Mouse (Mus musculus) adipocyte (in vitro differentiated cells): ENCODE results near the gene Gm14214.

Source experiments
- DNase-seq: peaks from one replicate; pipeline ENCODE4 v3.0.0-alpha.2; 2016; ENCODE audit warnings: low spot score

Gene Gm14214

DNA sequence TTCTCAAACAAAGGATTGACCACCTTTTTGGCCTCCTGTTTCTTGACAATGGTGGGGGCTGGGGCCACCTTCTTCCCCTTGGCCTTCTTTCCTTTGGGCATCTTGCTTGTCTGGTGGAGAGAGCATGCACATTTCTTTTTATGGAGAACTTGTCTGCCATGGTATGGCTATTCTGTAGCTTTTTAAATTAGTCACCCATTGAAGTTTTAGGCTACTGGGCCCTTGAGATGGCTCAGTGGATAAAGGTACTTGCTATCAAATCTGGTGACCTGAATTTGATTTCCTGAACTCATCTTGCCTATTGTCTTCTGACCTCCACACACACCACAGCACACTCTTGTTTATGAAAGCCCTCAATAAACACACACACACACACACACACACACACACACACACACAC lies at the start of gene Gm14214:
Gm14214 (minus strand) TSS at position 101 of the 400 bp plus-strand sequence.
- DNase-seq = no peak

DNA sequence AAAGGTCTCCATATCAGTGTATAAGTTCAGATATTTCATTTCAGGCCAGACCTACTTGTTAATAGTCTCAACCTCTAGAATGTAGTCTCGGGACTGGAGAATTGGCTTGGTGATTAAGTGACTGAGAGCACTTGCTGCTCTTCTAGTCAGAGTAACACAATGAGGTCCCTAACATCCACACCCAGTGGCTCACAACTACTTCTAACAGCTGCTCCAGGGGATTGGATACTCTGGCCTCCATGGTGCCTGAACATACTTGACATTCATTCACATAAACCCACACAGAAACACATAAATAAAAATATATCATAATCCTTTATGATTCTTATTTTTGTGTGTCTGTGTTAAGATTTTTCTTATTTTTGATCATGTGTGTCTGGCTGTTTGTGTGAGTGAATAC lies 48.8 kb upstream of the Gm14214 start:
- no peak for DNase-seq

DNA sequence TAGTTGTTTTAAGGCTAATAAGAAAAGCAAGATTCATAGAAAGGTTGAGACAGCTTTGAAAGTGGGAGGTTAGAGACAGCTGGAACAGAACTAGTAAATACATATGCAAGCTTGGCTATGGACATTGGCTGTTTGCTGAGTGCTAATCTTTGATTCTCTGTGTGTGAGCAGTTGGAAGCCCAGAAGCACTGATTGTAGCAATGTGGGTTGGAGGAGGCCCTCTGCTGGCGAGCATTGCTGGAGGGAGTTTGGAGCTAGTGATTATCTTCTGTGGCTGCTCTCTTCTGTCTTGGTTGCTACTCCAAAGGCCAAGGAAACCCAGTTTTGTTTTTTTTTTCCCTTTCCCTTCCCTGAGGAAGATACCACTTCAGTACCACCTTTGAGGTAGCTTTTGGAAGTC lies 48.0 kb upstream of the Gm14214 start:
- DNase-seq = peak; percentile 55

DNA sequence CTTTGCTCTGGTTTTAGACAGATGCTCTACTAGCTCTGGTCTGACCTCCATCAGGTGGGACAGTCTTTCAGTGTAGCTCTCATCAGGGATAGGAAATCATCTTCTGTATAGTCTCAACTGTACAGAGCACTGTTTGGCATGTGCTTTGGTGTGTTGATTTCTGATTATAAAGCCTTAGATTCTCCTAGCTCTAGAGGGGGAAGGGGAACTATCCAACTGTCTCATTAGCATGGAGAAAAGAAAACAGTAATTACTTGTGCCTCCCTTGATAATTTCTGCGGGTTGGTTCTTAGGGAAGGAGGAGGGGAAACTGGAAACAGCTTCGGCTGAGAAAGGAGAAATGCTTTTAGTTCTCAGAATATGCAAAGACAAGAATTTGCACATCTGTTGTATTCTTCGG lies 47.3 kb upstream of the Gm14214 start:
- no peak for DNase-seq

DNA sequence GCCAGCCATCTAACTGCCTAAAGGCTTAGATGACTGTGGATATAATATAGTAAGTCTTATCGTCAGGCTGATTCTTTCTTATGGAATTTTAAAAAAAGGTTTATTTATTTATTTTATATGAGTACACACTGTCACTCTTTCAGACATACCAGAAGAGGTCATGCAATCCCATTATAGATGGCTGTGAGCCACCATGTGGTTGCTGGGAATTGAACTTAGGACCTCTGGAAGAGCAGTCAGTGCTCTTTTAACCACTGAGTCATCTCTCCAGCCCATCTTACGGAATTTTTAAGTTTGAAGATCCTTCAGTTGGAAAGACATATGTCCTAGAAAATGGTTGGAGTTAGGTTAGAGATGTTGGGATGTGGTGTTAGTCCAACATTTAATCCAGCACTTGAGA lies 43.6 kb upstream of the Gm14214 start:
- DNase-seq = no peak

DNA sequence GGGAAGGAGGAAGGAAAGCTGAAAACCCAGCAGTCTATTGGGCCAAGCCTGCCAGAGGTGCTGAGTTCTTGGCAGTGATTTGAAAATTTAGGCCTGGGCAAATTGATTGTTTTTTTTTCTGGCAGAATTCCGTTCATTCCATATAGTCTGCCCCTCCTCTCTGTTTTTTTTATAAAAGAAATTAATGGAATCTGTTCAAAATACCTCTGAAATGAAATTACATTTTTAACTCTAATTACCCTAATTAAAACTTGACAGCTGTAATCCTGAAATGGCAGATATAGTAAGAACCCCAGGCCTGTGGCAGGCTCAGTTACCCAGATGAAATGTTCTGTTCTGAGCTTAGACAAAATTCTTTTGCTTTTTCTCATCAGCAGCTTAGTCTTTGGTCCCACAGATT lies 41.0 kb upstream of the Gm14214 start:
- DNase-seq = peak; percentile 52

DNA sequence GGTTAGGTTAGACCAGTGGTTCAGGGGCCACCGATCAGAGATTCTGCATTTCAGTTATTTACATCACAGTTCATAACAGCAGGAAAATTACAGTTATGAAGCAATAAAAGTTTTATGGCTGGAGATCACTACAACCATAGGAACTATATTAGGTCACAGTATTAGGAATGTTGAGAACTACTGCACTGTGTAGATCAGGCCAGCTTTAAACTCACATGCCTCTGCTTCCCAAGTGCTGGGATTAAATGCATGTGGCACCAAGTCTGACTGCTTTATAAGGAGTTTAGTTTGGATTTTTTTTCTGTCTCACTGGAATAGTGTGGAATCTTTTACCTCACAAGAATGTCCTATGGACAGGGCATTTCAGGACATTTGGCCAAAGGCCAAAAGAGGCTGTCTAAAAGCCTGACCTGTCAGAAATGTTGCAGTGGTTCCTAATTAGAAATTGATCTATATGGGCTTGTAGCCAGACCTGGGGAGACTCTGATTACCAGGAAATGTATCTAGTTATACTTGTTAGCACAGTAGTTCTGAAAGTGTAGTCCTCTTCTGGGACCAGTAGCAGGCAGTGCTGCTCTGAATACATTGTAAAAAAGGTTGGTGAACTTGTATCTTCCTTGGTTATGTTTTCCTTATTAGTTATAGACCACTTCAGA lies 39.4 kb upstream of the Gm14214 start:
- DNase-seq = peak; percentile 45

DNA sequence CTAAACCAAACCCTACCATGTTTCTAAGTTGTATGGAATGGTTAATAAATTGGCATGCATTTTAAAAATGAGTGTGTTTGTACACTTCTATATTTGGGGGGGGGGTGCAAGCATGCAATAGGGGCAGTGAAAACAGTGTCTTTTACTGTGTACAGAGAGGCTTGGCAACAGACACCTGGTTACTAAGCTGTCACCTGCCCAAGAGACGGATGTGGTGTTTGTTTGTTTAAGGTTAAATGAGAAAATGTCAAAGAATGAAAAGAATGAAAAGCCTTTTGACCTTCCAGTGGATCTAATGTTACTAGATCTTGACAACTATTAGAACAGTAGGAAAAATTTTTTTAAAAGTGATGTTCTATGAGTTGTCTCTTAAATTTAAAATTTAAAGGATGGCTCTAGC lies 37.9 kb upstream of the Gm14214 start:
- DNase-seq = no peak

DNA sequence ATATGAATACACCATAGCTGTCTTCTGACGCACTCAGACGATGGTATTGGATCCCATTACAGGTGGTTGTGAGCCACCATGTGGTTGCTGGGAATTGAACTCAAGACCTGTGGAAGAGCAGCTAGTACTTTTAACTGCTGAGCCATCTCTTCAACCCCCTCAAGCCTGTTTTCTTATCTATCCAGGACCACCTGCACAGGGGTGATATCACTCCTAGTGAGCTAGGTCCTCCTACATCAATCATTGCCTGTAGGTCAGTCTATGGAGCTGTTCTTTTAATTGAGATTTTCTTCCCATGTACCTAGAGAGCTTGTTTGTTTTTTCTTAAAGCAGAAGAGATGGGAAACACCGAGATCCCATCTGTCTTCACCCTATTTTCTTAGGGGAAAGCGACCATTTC lies 34.0 kb upstream of the Gm14214 start:
- DNase-seq = no peak

DNA sequence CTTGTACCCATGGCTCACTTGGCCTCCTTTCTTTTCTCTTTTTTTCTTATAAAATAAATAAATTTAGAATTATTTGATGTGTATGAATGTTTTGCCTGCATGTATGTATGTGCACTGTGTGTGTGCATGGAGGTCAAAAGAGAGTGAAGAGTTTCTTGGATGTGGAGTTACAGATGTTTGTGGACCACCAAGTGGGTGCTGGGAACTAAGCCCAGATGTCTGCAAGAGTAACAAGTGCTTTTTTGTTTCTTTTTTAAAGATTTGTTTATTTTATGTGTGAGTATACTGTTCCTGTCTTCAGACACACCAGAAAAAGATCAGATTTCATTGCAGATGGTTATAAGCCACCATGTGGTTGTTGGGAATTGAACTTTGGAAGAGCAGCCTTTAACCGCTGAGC lies 33.5 kb upstream of the Gm14214 start:
- peak; percentile 64 for DNase-seq

DNA sequence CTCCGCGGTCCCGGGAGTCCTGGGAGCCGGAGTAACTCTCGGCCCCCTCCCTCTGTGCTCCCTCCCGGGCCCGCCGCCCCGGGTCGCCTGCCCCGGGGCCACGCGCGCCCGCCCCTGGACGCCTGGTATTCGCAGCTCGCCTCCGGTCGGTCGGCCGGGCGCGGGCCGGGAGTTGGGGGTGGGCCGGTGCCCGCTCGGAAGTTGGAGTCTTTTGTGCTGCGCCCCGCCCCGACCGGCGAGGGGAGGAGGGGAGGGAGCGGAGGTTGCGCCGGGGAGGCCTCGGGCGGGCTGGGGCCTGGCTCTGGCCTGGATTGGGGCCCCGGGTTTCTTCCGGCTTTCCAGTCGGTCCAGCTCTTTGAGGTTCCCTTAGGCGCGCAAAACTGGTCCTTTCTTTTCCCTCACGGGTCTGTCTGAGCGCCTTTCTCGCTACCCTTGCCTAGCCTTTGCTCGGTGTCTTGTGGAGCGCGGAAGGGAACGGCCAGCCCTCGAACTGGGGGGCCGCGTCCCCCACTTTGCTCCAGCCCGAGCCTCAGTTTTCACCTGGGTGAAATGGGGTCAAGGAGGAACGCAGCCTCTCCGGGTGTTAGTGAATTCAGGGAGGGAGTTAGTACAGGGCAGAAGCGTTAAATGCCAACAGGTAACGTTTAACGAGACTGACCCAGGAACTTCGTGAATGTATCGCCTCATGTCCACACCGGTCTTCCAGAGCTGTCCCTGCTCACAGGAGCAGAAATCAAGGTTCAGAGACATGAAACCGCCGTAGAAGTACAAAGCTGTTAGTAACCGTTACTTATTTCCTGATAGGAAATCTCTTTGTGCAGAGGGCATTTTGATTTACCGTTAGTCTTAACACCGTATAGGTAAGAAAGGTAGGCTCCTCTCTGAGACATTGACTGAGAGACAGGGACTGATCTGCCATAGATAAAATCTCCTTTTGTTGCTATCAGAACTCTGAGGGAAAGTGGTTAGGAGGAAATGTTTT lies 22.1 kb upstream of the Gm14214 start:
- peak; percentile 79 for DNase-seq

DNA sequence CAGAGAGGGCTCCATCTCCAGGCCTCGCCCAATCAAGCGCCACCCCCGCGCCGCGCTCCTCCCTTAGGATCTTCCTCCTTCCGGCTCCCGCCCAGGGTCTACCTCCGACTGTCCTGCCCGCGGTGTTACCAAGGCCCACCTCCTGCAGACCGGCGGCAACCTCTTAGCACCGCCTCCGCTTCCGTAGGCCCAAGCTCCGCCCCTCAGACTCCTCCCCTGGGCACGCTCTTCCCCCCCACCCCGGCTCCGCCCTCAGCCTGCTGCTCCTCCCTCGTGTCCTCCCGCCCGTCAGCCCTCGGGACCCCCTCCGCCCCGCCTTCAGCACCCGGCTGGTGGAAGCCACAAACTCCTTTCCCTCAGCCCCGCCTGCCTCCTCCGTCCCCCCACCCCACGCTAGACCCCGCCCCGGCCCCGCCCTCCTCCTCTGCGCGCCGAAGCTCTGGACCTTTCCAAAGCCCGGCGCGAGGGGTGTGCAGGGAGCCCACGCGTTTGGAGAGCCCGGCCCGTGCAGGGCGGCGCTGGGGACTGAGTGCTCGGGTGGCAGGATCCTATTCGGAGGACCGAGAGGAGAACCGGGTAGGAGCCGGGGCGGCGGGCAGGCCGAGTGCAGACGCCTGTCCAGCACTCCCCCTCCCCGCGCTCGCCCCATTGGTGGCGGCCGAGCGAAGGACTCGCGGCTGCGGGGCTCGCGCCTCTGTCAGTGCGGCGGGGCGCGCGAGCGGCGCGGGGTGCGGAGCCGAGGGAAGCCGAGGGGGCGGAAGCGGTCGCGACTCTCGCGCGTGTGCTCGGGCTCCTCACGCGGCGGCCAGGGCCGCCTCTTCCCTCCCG lies 21.0 kb upstream of the Gm14214 start, which contains the start of the genes Raly and a:
Raly (plus strand) TSS at position 441 of the 828 bp plus-strand sequence.
a (plus strand) TSS at position 747 of the 828 bp plus-strand sequence.
- DNase-seq = peak; percentile 98

DNA sequence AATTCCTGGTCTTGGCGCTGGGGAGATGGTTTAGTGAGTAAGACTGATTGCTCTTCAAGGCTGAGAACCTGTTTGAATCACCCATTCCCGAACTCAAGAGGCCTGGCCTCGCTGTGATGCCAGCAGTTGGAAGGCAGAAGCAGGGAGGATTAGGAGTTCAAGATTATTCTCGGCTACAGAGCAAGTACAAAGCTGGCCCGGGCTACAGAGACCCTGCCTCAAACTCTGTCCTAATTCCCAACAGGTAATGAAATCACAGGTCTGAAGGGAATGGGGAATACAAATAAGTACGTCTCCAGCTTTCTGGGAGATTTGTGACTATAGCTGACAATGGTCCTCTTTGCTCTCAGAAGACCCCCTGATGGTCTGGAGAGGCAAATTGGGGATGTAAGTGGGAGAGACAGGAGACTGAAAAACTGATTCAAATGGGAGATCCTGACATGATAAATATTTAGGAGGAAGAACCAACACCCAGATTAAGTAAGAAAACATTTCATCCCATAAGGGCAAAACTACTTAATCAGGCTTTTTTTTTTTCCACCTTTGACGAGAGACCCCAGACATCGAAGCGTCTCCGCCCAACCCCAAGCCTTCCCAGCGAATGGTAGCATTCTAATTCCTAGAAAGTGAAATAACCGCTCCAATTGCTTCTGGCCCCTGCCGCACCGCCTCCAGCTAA lies 20.3 kb upstream of the Gm14214 start:
- no peak for DNase-seq

DNA sequence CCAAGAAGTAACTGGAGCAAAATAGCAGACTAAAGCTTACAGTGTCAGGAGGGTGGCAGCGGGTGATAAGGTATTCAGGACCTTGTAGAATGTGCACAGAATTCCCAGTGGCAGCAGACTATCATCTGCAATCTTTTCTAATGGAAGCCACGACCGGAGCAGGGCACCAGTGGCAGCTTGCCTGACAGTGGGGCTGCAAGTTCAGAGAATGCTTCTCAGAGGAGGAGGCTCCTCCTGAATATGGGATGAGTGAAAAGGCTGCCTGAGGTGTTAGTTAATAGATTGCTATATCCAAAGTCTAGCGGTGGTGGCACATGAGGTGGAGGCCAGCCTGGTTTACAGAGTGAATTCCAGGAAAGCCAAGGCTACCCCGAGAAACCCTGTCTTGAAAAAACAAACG lies 19.6 kb upstream of the Gm14214 start:
- DNase-seq = no peak

DNA sequence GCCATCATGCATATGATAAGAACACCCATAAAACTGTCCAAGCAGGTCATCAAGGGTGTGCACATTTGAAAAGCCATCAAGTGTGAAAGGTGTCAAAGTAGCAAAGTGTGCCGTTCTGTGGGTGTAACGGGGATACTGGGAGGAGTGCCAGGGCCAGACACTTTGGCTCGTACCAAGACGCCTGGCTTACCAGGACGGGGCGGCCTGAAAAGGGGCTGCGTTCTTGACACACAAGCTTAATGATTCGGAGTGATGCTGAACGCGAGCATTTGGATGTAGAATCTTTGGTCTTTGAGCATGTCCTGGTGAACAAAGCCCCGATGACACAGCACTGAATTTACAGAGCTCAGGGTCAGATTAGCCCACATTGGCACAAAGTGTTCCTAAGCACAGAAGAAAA lies 16.9 kb upstream of the Gm14214 start:
- DNase-seq = no peak

DNA sequence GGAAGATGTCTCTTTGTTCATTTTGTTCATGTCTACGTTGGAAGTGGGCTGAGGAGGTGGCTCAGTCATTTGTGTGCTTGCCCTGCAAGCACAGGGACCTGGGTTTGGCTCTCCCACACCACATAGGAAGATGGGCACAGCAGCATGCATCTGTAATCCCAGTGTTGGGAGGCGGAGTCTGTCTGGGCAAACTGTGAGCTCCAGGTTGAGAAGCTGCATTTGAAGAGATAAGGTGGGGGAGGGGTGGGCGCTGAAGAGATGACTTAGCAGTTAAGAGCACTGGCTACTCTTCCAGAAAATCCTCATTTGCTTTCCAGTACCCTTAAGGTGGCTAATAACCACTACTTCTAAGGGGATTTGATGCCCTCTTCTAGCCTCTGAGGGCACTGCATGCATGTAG lies 16.4 kb upstream of the Gm14214 start:
- no peak for DNase-seq

DNA sequence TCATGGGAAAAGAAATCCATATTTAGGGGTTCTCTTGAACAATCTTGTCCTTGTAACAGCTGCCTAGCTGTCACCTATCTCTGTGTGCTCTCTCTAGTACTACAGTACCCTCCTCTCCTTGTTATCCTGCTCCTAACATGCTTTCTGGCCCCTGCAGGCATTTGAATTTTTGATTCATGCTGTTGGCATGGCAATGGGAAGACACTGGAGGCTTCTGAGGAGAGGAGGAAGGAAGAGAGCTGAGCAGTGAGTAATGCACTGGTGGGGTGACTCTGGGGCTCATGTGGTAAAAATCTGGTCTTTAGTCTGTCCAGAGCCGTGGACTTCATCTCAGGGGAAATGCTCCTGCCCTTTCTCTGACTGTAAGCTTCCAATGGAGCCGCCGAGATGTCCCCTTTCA lies 15.5 kb upstream of the Gm14214 start:
- DNase-seq = no peak

DNA sequence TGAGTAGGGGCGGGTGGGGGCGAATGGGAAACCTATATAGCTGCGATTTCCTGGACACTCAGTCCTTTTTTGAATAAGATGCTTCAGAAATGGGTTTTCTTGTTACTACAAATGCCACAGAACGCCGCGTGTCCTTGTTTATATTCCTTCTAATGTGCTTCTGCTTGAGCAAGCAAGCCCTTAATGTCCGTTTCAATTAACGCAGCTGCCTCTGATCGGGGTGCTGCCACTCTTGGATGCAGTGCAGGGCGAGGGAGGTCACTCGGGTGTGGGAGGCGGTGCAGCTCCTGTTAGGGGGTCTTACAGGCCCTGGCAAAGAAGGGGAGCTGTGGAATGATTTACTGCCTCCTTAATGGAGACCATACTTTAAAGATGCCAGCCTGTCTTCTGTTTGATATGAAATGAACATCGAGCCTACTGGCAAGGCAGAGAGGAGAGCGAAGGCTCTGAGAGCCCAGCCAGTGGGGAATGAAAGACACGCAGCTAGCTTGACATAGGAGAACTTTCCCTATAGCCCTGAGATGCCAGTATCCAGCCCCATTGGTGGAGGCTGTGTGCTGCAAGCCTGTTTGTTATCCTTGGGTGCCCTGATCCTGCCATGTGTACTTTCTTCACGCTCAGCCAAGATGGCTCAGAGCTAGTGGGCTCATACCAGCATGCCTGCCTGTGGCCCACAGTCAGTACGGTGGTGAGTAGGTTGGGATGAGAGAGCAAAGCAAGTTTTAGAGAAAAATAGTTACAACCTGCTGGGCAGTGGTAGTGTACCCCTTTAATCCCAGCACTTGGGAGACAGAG lies 13.2 kb upstream of the Gm14214 start:
- no peak for DNase-seq

DNA sequence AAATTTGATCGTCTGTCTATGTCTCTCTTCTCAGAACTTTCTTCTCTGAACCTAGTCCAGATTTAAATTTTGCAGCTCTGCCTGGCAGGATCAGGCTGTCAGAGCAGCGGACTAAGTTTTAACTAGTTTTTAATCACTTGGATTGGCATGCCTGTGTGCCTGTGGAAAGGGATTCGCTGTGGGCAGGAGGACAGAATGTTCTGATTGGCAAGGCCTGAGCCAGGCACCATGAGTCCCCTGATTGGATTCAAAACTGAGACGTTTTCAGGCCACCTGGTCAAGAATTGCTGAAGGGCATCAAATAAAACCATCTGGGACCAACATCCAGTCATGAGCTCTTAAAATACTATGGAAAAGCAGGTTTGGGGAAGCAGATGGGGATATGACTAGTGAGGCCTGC lies 12.5 kb upstream of the Gm14214 start:
- no peak for DNase-seq

DNA sequence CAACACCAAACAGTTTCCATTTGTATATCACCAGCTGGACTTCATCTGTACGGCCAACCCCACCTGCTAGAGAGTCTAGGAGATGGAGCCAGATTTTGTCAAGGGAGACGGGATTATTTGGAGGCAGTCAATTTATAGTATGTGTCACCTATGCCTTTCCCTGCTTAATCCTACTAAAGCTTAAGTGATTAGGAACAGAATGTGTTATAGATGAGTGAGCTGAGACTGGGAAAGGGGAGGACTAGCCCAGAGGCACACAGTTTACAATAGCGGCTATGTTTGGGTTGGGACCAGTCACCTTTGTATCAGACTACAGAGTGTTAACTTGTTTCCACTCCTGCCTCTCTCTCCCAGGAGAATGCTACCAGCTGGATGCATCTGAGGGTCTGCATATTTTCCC lies 9.8 kb upstream of the Gm14214 start:
- DNase-seq = no peak

DNA sequence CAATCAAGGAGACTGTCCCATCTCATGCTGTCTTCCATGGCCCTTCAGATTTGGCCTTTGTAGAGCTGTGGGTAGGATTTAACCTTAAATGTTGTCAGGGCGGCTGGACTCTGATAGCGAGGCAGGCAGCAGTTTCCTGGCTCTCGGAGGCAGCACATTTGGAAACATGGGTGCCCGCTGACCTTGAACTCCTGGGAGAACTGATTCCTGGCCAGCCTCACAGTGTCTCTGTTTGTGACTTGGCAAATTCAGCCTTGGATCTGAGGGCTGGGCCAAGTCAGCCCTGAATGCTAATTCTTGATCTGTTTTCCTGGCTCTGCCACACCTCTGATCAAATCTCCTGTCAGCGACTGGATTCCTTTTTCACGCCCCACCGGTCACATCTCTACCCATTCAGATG lies 6.7 kb upstream of the Gm14214 start:
- DNase-seq = no peak
